Mouse (Mus musculus) liver, postnatal 0 days (tissue): Measurements from ENCODE around the gene Ctsc.

ENCODE experiments used
- CTCF ChIP-seq: sonication (generic); IDR thresholded peaks from 2 replicates; pipeline ENCODE4 v1.5.1; 2016; ENCODE audit warnings: antibody characterized with exemption, low read depth
- EP300 ChIP-seq: IDR thresholded peaks from 2 replicates; pipeline ENCODE4 v1.6.1; 2016; ENCODE audit warnings: antibody characterized with exemption, low read depth, mild to moderate bottlenecking

DNA sequence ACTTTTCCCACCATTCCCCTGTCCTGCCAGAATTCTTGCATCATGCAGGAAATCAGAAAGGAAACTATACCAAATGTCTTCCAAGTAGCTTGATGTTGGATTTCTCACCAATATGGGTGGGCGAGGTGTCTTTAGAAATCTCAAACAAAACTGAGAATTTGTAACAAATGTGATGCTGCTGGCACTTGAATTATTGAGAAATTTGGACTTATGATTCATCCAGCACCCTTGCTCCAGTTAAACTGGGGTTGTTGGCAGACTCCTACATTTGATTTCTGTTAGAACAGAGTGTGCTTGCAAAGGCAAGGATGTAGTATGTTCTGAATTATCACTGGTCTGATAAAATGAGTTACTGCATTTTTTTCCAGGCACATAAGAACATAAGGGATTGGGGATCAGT lies 68.2 kb downstream of the Ctsc start:
- TF ChIP-seq CTCF, result no peak
- no peak for TF ChIP-seq EP300
